Mouse (Mus musculus): ENCODE measurements at regions not wholly inside any gene's neighbourhood (a gene's known extent, or its start where the extent isn't known, plus 50 kb on each side); places are given as distances from the start of the nearest gene placed in this dataset.

GRCm38 (mm10) chr1:157964461-157964860, 391.7 kb downstream of the Brinp2 start:
- no peak overlapping the region for H3K4me3 ChIP-seq (ENCODE audit: insufficient read depth in 1 of 2, low read depth in 1 of 2, low read length in 2 of 2, poor library complexity in 1 of 2, severe bottlenecking in 1 of 2)
- H3K9ac ChIP-seq (ENCODE audit: insufficient read depth, low read depth, low read length, poor library complexity, severe bottlenecking): no peak overlapping the region
- no peak for TF ChIP-seq CHD2 (IDR thresholded peaks at IDR 0.05; ENCODE audit: low read depth, low read length)
- TF ChIP-seq MAFK (IDR thresholded peaks at IDR 0.05; ENCODE audit: insufficient read depth, low read depth, low read length): no peak
- TF ChIP-seq ZNF384 (IDR thresholded peaks at IDR 0.05; ENCODE audit: low read depth, low read length): no peak
- TF ChIP-seq ZC3H11A (IDR thresholded peaks at IDR 0.05; ENCODE audit: borderline replicate concordance, low read depth, low read length): no peak
- TF ChIP-seq HCFC1 (IDR thresholded peaks at IDR 0.05; ENCODE audit: borderline replicate concordance, insufficient read depth, low read length): no peak
- no peaks in the 10 kb centered on the region for H3K4me1 ChIP-seq (ENCODE audit: control insufficient read depth in 2 of 2, insufficient read depth in 2 of 2, low read length in 2 of 2, poor library complexity in 1 of 2)
- no peak for DNase-seq (ENCODE audit: low read depth, low spot score)
- H3K27ac ChIP-seq (ENCODE audit: insufficient read depth, low read depth, low read length, poor library complexity, severe bottlenecking): no peak overlapping the region
- H3K36me3 ChIP-seq (ENCODE audit: control insufficient read depth, insufficient read depth, low read length, poor library complexity, severe bottlenecking): no peaks in the 10 kb centered on the region
- H3K9me3 ChIP-seq (ENCODE audit: control insufficient read depth, insufficient read depth, low read depth, low read length): no peaks in the 10 kb centered on the region
- in situ Hi-C loops (cut with MboI; ENCODE audit: low sequenced_read_pairs in 2 of 2, unreplicated experiment in 2 of 2): no loop called here

DNA sequence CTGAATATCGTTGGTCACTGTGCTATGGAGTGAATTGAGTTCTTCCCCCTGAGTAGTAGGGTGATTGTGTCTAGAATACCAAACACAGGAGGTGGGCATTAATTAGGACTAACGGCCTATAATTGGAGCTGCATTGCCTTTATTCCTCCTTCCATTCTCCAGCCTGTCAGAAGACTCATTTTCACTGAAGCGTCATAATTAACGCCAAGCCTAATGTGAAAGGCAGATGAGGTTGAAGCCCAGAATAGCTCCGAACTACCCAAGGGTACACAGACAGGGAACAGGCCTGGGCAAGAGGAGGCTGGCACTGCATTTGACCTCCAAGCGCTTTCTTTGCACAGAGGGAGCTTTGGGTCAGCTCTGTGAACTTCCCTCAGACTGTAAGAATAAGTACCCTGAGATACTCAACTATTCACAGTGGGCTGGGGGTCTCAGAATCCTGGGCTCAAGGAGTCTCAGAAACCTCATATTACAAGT, 386.5 kb downstream of the Brinp2 start:
- Histone ChIP-seq H3K4me3 (ENCODE audit: insufficient read depth in 1 of 2, low read depth in 1 of 2, low read length in 2 of 2, poor library complexity in 1 of 2, severe bottlenecking in 1 of 2) (no peak overlapping the region), H3K9me3 (ENCODE audit: control insufficient read depth, insufficient read depth, low read depth, low read length) (no peaks in the 10 kb centered on the region), H3K9ac (ENCODE audit: insufficient read depth, low read depth, low read length, poor library complexity, severe bottlenecking) (no peak overlapping the region), H3K4me1 (ENCODE audit: control insufficient read depth in 2 of 2, insufficient read depth in 2 of 2, low read length in 2 of 2, poor library complexity in 1 of 2) (no peaks in the 10 kb centered on the region), H3K27ac (ENCODE audit: insufficient read depth, low read depth, low read length, poor library complexity, severe bottlenecking) (no peak overlapping the region), H3K36me3 (ENCODE audit: control insufficient read depth, insufficient read depth, low read length, poor library complexity, severe bottlenecking) (no peaks in the 10 kb centered on the region)
- in situ Hi-C loops (cut with MboI; ENCODE audit: low sequenced_read_pairs in 2 of 2, unreplicated experiment in 2 of 2): no loop called here
- DNase-seq (ENCODE audit: low read depth, low spot score): no peak
- TF ChIP-seq HCFC1 (IDR thresholded peaks at IDR 0.05; ENCODE audit: borderline replicate concordance, insufficient read depth, low read length): no peak
- TF ChIP-seq MAFK (IDR thresholded peaks at IDR 0.05; ENCODE audit: insufficient read depth, low read depth, low read length): no peak
- TF ChIP-seq CHD2 (IDR thresholded peaks at IDR 0.05; ENCODE audit: low read depth, low read length): no peak
- TF ChIP-seq ZNF384 (IDR thresholded peaks at IDR 0.05; ENCODE audit: low read depth, low read length): no peak
- TF ChIP-seq ZC3H11A (IDR thresholded peaks at IDR 0.05; ENCODE audit: borderline replicate concordance, low read depth, low read length): no peak

DNA sequence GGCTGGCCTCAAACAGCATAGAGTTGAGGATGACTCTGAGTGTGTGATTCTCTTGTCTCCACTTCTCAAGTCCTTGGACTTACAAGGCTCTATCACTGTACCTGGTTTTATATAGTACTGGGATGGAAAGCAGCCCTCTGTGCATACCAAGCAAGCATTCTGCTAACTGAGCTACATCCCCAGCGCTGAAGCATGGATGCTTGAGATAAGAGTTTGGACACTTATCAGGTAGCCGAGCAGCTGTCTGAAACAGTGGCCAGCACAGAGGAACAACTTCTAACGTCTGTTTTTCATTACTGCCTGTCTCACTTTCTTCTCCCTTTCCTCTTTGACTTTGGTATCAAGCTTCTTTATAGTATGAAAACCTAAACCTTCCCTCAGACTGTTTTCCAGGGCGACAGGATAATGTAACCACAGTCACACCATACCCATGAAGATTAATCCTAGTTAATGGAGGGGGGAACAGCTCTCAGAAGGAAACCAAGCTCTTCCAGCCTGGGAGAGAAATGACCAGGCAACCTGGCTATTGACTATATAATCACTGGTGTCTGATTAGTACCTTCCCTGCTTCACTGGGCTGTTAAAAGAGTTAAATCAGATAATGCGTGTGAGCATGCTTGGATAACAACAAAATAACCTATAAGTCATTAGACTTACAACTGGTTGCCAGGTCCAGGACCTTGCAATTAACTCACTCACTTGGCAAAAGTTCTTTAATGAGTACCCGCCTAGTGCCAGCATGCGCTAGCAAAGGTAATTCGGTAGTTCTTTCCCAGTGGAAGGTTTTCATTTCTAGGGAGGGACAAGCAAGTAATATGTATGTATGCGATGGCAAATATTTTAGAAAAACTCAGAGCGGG, 382.5 kb downstream of the Brinp2 start:
- DNase-seq (ENCODE audit: low read depth, low spot score): no peak
- Histone ChIP-seq H3K9ac (ENCODE audit: insufficient read depth, low read depth, low read length, poor library complexity, severe bottlenecking) (no peak overlapping the region), H3K4me1 (ENCODE audit: control insufficient read depth in 2 of 2, insufficient read depth in 2 of 2, low read length in 2 of 2, poor library complexity in 1 of 2) (no peaks in the 10 kb centered on the region), H3K4me3 (ENCODE audit: insufficient read depth in 1 of 2, low read depth in 1 of 2, low read length in 2 of 2, poor library complexity in 1 of 2, severe bottlenecking in 1 of 2) (no peak overlapping the region), H3K27ac (ENCODE audit: insufficient read depth, low read depth, low read length, poor library complexity, severe bottlenecking) (no peak overlapping the region), H3K36me3 (ENCODE audit: control insufficient read depth, insufficient read depth, low read length, poor library complexity, severe bottlenecking) (no peaks in the 10 kb centered on the region), H3K9me3 (ENCODE audit: control insufficient read depth, insufficient read depth, low read depth, low read length) (no peaks in the 10 kb centered on the region)
- TF ChIP-seq CHD2 (IDR thresholded peaks at IDR 0.05; ENCODE audit: low read depth, low read length) (no peak), ZC3H11A (IDR thresholded peaks at IDR 0.05; ENCODE audit: borderline replicate concordance, low read depth, low read length) (no peak), HCFC1 (IDR thresholded peaks at IDR 0.05; ENCODE audit: borderline replicate concordance, insufficient read depth, low read length) (no peak), ZNF384 (IDR thresholded peaks at IDR 0.05; ENCODE audit: low read depth, low read length) (no peak), MAFK (IDR thresholded peaks at IDR 0.05; ENCODE audit: insufficient read depth, low read depth, low read length) (no peak)
- in situ Hi-C loops (cut with MboI; ENCODE audit: low sequenced_read_pairs in 2 of 2, unreplicated experiment in 2 of 2): no loop called here

DNA sequence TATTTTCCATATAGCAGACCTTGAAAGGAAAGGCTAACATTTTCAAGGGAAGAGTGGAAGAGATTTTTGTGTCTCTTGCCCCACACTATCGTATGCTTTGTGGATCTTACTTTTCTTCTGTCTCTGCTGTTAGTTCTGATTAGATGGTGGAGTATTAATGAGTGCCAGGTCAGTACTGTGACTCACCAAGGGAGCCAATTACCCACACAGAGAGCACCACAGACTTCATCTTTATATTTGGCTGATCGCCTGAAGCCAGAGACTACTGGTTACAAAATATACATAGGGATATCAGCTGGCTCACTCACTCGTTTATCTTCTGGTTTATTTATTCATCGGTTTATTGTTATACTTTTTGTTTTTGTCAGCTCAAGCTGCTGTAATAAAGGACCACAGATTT, 381.5 kb downstream of the Brinp2 start:
- Histone ChIP-seq H3K27ac (ENCODE audit: insufficient read depth, low read depth, low read length, poor library complexity, severe bottlenecking) (no peak overlapping the region), H3K4me3 (ENCODE audit: insufficient read depth in 1 of 2, low read depth in 1 of 2, low read length in 2 of 2, poor library complexity in 1 of 2, severe bottlenecking in 1 of 2) (no peak overlapping the region), H3K9ac (ENCODE audit: insufficient read depth, low read depth, low read length, poor library complexity, severe bottlenecking) (no peak overlapping the region), H3K4me1 (ENCODE audit: control insufficient read depth in 2 of 2, insufficient read depth in 2 of 2, low read length in 2 of 2, poor library complexity in 1 of 2) (no peaks in the 10 kb centered on the region), H3K36me3 (ENCODE audit: control insufficient read depth, insufficient read depth, low read length, poor library complexity, severe bottlenecking) (no peaks in the 10 kb centered on the region), H3K9me3 (ENCODE audit: control insufficient read depth, insufficient read depth, low read depth, low read length) (no peaks in the 10 kb centered on the region)
- TF ChIP-seq HCFC1 (IDR thresholded peaks at IDR 0.05; ENCODE audit: borderline replicate concordance, insufficient read depth, low read length): no peak
- no peak for TF ChIP-seq CHD2 (IDR thresholded peaks at IDR 0.05; ENCODE audit: low read depth, low read length)
- TF ChIP-seq MAFK (IDR thresholded peaks at IDR 0.05; ENCODE audit: insufficient read depth, low read depth, low read length): no peak
- TF ChIP-seq ZNF384 (IDR thresholded peaks at IDR 0.05; ENCODE audit: low read depth, low read length): no peak
- TF ChIP-seq ZC3H11A (IDR thresholded peaks at IDR 0.05; ENCODE audit: borderline replicate concordance, low read depth, low read length): no peak
- in situ Hi-C loops (cut with MboI; ENCODE audit: low sequenced_read_pairs in 2 of 2, unreplicated experiment in 2 of 2): no loop called here
- DNase-seq (ENCODE audit: low read depth, low spot score): no peak
